Mouse (Mus musculus) heart, postnatal 0 days (tissue): ENCODE results near the gene Foxp1.

Experiments used
- CTCF ChIP-seq: IDR thresholded peaks from 2 replicates; pipeline ENCODE4 v1.5.1; 2016; ENCODE audit warnings: antibody characterized with exemption, control low read depth, low read depth
- EP300 ChIP-seq: IDR thresholded peaks from 2 replicates; pipeline ENCODE4 v1.6.1; 2016; ENCODE audit warnings: antibody characterized with exemption, low read depth

DNA sequence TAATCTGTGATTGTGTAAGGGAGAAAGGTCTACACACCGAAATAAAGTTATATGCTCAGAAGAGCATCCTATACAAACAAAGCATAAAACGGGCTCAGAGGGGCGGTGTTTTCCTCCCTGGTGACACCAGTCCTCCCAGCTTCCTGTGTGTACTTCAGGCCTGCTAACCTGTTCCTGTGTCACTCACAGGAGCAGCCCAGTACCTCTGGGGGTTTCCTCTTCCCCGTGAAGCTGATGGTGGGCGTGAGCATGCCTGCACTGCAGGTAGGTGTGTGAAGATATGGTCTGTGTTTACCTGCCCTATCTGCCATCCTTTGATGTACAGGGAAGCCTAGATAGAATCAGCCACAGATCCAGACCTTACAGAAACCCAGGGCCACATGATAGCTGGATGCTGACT, 142.4 kb downstream of the Foxp1 start:
- TF ChIP-seq CTCF (no peak), EP300 (no peak)
